Mouse (Mus musculus) Patski (cell line): Measurements from ENCODE around the gene Psrc1. TPM values are rescaled to one million over a fixed set of nuclear protein-coding genes. Genes with fewer than 3 reads are reported as not detected.

ENCODE experiments used
- ATAC-seq: fragments of 100-300 bp; one replicate; pipeline ENCODE4 v1.8.0; 2021
- CTCF ChIA-PET: fragments of 350-600 bp; sonication (Branson Sonifier 250); formaldehyde crosslinking; loops from one replicate; lab custom pipeline; 2022; ENCODE audit warnings: inconsistent platforms; lab: Charles Lee
- POLR2A ChIA-PET: fragments of 350-600 bp; sonication (Branson Sonifier 250); formaldehyde crosslinking; loops from one replicate; lab custom pipeline; 2022; ENCODE audit warnings: antibody characterized with exemption, inconsistent platforms; lab: Charles Lee
- DNase-seq: peaks from one replicate; pipeline ENCODE4 v3.0.0-alpha.2; 2011; ENCODE audit warnings: low read depth, low spot score
- H3K27me3 ChIP-seq: fragments of 371-371 bp; one replicate; pipeline ENCODE4 v1.5.1; 2021
- CTCF ChIP-seq: fragments of 100-300 bp; IDR thresholded peaks from one replicate; pipeline ENCODE4 v1.5.1; 2021
- in situ Hi-C: fragments of 300-500 bp; cut with MboI; formaldehyde crosslinking; loops from 3 replicates; pipeline ENCODE4 v1.11.1; 2018; ENCODE audit warnings: low pct_unique_long_range_greater_than_20kb, mixed read lengths
- polyA plus RNA-seq: library from polyadenylated mRNA; unstranded; gene quantifications from one replicate; pipeline ENCODE4 v1.2.3, GENCODE M21; 2021

The Psrc1 gene
- polyA plus RNA-seq, 1 experiment from 2014 or later, result 29.8 TPM

DNA sequence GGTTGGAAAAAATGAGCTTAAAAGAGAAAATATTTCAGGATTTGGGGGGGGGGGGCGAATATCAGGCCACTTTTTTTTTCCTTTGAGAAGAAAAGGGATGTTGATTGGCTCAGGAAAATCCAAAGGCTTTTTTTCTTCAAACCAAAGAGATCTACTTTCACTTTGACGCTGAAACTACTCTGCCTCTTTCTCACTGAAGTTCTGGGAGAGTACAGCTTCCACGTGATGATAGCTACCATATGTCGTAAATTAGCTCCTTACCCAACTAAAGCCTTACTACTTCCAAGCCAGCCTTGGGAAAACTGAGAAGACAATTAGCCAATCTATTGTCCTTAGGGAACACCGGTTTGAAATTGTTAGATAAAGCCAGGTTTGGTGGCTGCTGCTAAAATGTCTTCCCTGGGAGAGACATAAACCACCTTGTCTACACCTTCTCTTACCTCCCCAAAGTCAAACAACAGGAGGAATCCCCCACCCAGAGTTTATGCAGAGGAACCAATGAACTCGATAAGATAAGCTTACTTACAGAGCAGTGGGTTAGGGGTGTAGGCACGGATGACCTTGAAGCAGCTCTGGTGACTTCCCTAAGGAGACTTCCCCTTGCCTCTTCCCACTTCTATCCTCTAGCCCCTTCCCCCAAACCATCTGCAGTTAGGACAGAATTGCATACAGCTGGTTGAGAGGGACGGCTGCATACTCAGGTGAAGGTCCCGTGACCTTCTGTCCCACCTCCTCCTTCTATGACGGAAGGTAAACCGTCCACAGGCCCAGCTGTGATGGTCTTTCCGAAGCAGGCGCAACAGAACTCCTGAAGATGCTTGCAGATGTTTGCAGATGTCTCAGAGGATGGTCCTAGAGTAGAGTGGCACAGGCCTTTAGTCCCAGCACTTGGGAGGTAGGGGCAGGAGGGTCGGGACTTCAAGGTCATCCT is 1.4 kb upstream of the Psrc1 start:
- ChIA-PET CTCF (interaction anchor here (1.0 to 3.9 kb wide), 7 partner anchors 11 to 181 kb away, joined by 3 to 39 read pairs (median 3); partner anchors contain the start of gene Tmem167b), POLR2A (interaction anchor here (0.5 to 1.0 kb wide), 6 partner anchors 12 to 320 kb away, joined by 3 to 9 read pairs (median 4); no protein-coding TSS in a partner anchor)
- in situ Hi-C loops, result no loop called here
- TF ChIP-seq CTCF, result no peak
- no peak for ATAC-seq
- no peaks in the 10 kb centered on the region for H3K27me3 ChIP-seq
- no peak for DNase-seq

DNA sequence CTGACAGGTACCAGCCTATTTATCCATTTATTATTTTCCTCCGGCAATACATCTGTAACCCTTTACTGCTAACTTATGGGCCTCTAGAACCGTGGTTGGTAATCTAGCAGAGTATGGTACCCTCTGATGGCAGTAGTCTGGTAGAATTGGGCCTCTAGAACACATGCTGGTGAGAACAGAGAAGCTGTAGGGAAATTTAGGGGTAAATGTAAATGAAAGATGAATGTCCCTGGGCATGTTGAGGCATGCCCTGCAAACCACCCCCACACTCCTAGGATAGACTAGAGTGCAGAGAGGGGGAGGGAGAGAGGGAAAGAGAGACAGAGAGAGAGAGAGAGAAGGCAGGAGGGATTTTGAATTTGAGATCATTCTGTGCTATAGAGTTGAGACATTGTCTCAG is 786 bp downstream of the Psrc1 start:
- no peak for DNase-seq
- no peak for TF ChIP-seq CTCF
- CTCF ChIA-PET, result interaction anchor here (1.1 to 3.9 kb wide), 4 partner anchors 10 to 103 kb away, joined by 3 to 39 read pairs (median 6); partner anchors contain the start of gene Mybphl
- POLR2A ChIA-PET, result interaction anchor here (0.8 to 1.4 kb wide), 3 partner anchors 20 to 102 kb away, joined by 3 to 6 read pairs (median 3); no protein-coding TSS in a partner anchor
- in situ Hi-C loops, result no loop called here
- H3K27me3 ChIP-seq, result no peaks in the 10 kb centered on the region
- ATAC-seq, result no peak

GRCm38 (mm10) chr3:108386186-108386585 is 2.5 kb downstream of the Psrc1 start:
- no peaks in the 10 kb centered on the region for H3K27me3 ChIP-seq
- ChIA-PET CTCF (interaction anchor here (4.1 to 6.3 kb wide), 3 partner anchors 11 to 105 kb away, joined by 37 to 100 read pairs (median 45); partner anchors contain the start of gene Sort1), POLR2A (no interaction called here)
- in situ Hi-C loops, result loop anchor here (5.0 kb wide), 2 partner anchors 109 to 219 kb away; no protein-coding TSS in a partner anchor
- no peak for TF ChIP-seq CTCF
- no peak for DNase-seq
- ATAC-seq, result no peak

- POLR2A ChIA-PET, result interaction anchor here (0.5 to 3.1 kb wide), 4 partner anchors 15 to 107 kb away, joined by 3 to 18 read pairs (median 4); partner anchors contain the start of gene Sort1
- in situ Hi-C loops, result loop anchor here (5.0 kb wide), 2 partner anchors 112 to 222 kb away; no protein-coding TSS in a partner anchor
These were observed 5.5 kb downstream of the Psrc1 start for GRCm38 (mm10) chr3:108389111-108389545.

GRCm38 (mm10) chr3:108392299-108392698 is 8.7 kb downstream of the Psrc1 start:
- TF ChIP-seq CTCF, result no peak
- ATAC-seq, result no peak
- in situ Hi-C loops, result no loop called here
- DNase-seq, result no peak
- ChIA-PET CTCF (interaction anchor here (0.7 to 1.4 kb wide), 2 partner anchors 9 to 67 kb away, joined by 3 to 7 read pairs; no protein-coding TSS in a partner anchor), POLR2A (no interaction called here)
- no peaks in the 10 kb centered on the region for H3K27me3 ChIP-seq

More at GRCm38 (mm10) chr3:108389111-108389545, 5.5 kb downstream of the Psrc1 start:
- ATAC-seq, result peak; percentile 70
- DNase-seq, result peak; percentile 97
- CTCF ChIA-PET, result interaction anchor here (0.6 to 6.3 kb wide), 33 partner anchors 9 to 224 kb away, joined by 3 to 100 read pairs (median 4); partner anchors contain the start of genes Cyb561d1, Mybphl and Sort1
- H3K27me3 ChIP-seq, result no peaks in the 10 kb centered on the region
- no peak for TF ChIP-seq CTCF

- H3K27me3 ChIP-seq, result no peaks in the 10 kb centered on the region
- DNase-seq (no peak), ATAC-seq (no peak)
- ChIA-PET CTCF (interaction anchor here (0.7 to 1.4 kb wide), 2 partner anchors 9 to 66 kb away, joined by 3 to 7 read pairs; no protein-coding TSS in a partner anchor), POLR2A (interaction anchor here (0.6 kb wide), 1 partner anchor 234 kb away, joined by 4 read pairs; no protein-coding TSS in a partner anchor)
- in situ Hi-C loops, result no loop called here
- TF ChIP-seq CTCF, result no peak
These were observed 9.2 kb downstream of the Psrc1 start for GRCm38 (mm10) chr3:108392793-108393192.

DNA sequence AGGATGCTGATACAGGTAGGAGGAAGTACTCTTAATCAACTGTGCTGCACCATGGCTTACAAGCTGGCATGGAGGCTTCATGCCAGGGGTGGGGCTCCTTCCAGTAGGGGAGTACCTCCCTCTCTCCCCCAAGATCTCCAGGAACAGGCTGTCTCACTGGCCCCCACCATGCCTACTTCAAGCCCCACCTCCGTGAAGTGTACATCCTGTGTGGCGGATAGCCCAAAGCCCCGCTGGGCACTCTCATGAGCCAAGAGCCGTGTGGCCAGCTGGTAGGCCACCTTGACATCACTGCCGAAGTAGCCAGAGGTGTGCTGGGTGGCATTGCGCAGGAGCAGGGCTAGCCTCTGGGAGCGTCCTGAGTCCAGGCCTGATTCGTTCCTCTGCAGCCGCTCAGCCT is 14.6 kb downstream of the Psrc1 start:
- TF ChIP-seq CTCF, result no peak
- ATAC-seq, result no peak
- no peaks in the 10 kb centered on the region for H3K27me3 ChIP-seq
- ChIA-PET POLR2A (no interaction called here), CTCF (interaction anchor here (1.1 to 2.2 kb wide), 2 partner anchors 10 to 164 kb away, joined by 3 to 9 read pairs; partner anchors contain the start of gene Tmem167b)
- DNase-seq, result no peak
- in situ Hi-C loops, result loop anchor here (5.0 kb wide), 1 partner anchor 64 kb away; no protein-coding TSS in a partner anchor

- POLR2A ChIA-PET, result interaction anchor here (1.2 to 5.6 kb wide), 3 partner anchors 13 to 44 kb away, joined by 3 to 27 read pairs (median 25); partner anchors contain the start of gene Sars
- CTCF ChIA-PET, result interaction anchor here (1.0 to 5.7 kb wide), 14 partner anchors 10 to 260 kb away, joined by 3 to 37 read pairs (median 6); partner anchors contain the start of genes Celsr2, Psrc1 and Tmem167b
- DNase-seq (no peak), ATAC-seq (no peak)
- in situ Hi-C loops, result loop anchor here (5.0 kb wide), 1 partner anchor 162 kb away; the partner anchor contains the start of gene Tmem167b
- no peaks in the 10 kb centered on the region for H3K27me3 ChIP-seq
- no peak for TF ChIP-seq CTCF
These were observed 16.8 kb downstream of the Psrc1 start for GRCm38 (mm10) chr3:108400442-108400841.

GRCm38 (mm10) chr3:108401692-108402527 is 18.3 kb downstream of the Psrc1 start:
- no peak for TF ChIP-seq CTCF
- ATAC-seq, result peak; percentile 92
- peak; percentile 98 for DNase-seq
- no peaks in the 10 kb centered on the region for H3K27me3 ChIP-seq
- ChIA-PET CTCF (interaction anchor here (0.6 to 5.7 kb wide), 29 partner anchors 9 to 259 kb away, joined by 3 to 37 read pairs (median 4); partner anchors contain the start of genes Celsr2, Psrc1, Sars and Taf13), POLR2A (interaction anchor here (0.5 to 5.6 kb wide), 9 partner anchors 9 to 161 kb away, joined by 3 to 27 read pairs (median 4); partner anchors contain the start of gene Sars)
- in situ Hi-C loops, result loop anchor here (5.0 kb wide), 1 partner anchor 160 kb away; the partner anchor contains the start of gene Tmem167b
